10 mouse cellular contexts compared by ENCODE assay signal in genomic region chr14:120297137-120297749, GRCm38 (mm10). TPM values are rescaled to one million over a fixed set of nuclear protein-coding genes. Genes with fewer than 3 reads are reported as not detected.
DNase-seq lines count a peak whose midpoint lies in the region; TF ChIP-seq lines count a peak whose summit lies in the region.
"Had no signal": no experiment of that assay in that cellular context is flagged by ENCODE, and none has a peak within 500 bp of the region (broad histone marks: within the 10 kb centered on the region; RNA-seq: fewer than 3 reads in every experiment).

No protein-coding gene starts in this region.

- H3K4me3 ChIP-seq in embryonic fibroblast, embryonic 13.5 days (ENCODE audit: insufficient read depth, low read length) = peak overlapping the region; percentile 47
- no peak overlapping the region for H3K4me3 ChIP-seq in limb, embryonic 10.5 days

- H3K9me3 ChIP-seq in limb, embryonic 10.5 days (replicated peaks) = no peaks in the 10 kb centered on the region

- peak; percentile 60 to 75 for DNase-seq in heart, adult 18-20 months
- DNase-seq in heart, postnatal 4 days = no peak
- peak; percentile 73 for DNase-seq in 3T3-L1 (ENCODE audit: low read depth, low spot score)
- no peak for DNase-seq in limb, embryonic 10.5 days (ENCODE audit: low spot score)
- no peak for DNase-seq in frontal cortex, adult 2 months (ENCODE audit: extremely low spot score in 1 of 2, low spot score in 1 of 2)
- no peak for DNase-seq in gastrocnemius, postnatal 4 days (ENCODE audit: low spot score in 2 of 2)
- DNase-seq in spleen, adult 12 weeks (ENCODE audit: low spot score) = no peak
- DNase-seq: forebrain, postnatal 0 days; left cerebral cortex, postnatal 4 days had no signal

- H3K27me3 ChIP-seq in limb, embryonic 10.5 days (ENCODE audit: low read depth, poor library complexity, severe bottlenecking) = no peaks in the 10 kb centered on the region

- TF ChIP-seq CTCF in embryonic fibroblast, embryonic 13.5 days (IDR thresholded peaks at IDR 0.05; ENCODE audit: borderline replicate concordance, insufficient read depth, low read length) = no peak

- no peak for TF ChIP-seq POLR2A in embryonic fibroblast, embryonic 13.5 days (IDR thresholded peaks at IDR 0.05; ENCODE audit: low read depth, low read length)

- 0 out of 2 replicates have a peak, but pooled peaks cover 2% of the 10 kb centered on the region for H3K36me3 ChIP-seq in limb, embryonic 10.5 days

- H3K27ac ChIP-seq in embryonic fibroblast, embryonic 13.5 days (ENCODE audit: insufficient read depth, low read length) = peak overlapping the region; percentile 96
- H3K27ac ChIP-seq in limb, embryonic 10.5 days = peak overlapping the region; percentile 72

- peaks cover 41% of the 10 kb centered on the region for H3K4me1 ChIP-seq in embryonic fibroblast, embryonic 13.5 days (ENCODE audit: control insufficient read depth, insufficient read depth, low read length)
- peaks cover 46% of the 10 kb centered on the region for H3K4me1 ChIP-seq in limb, embryonic 10.5 days

- 61% methylated on average over 16 of the region's 16 CpGs for WGBS in limb, embryonic 10.5 days

RNA-seq across cellular contexts. Expression of gene Mbnl2, which starts 21.8 kb away (rescaled TPM):
- 100 to 1,000 TPM; 218 to 240 TPM for total RNA-seq in heart, adult 18-20 months (2021)
- 100 to 1,000 TPM; 193 TPM for total RNA-seq in heart, postnatal 4 days (2021)
- 207 and 222 TPM in 2 replicates for polyA plus RNA-seq in embryonic fibroblast, embryonic 13.5 days (2011; ENCODE audit: insufficient read length, low read depth, missing spikeins)
- 33.8 and 45.5 TPM in 2 replicates for polyA plus RNA-seq in limb, embryonic 10.5 days (2016; fragmentation: Nextera tagmentation; extraction: Ambion mirVana)
- 108 and 118 TPM in 2 replicates for polyA plus RNA-seq in frontal cortex, adult 2 months (2012; rRNA removed)
- total RNA-seq in gastrocnemius, postnatal 4 days (2021) = 100 to 1,000 TPM; 172 to 208 TPM

Comparison
In these comparisons a context has a peak if more than half of its experiments do, and no peak if none do; other contexts are left out.
1. DNase-seq: peak in heart, adult 18-20 months (2 of 2) and 3T3-L1 (single experiment); none in heart, postnatal 4 days (single experiment), limb, embryonic 10.5 days (single experiment), frontal cortex, adult 2 months (0 of 2), gastrocnemius, postnatal 4 days (0 of 2) and spleen, adult 12 weeks (single experiment).